Comparison of ENCODE assay signal across 9 mouse cellular contexts in genomic region chr16:85680351-85680750, GRCm38 (mm10).
DNase-seq lines count a peak whose midpoint lies in the region; ATAC-seq lines count a peak whose summit lies in the region.
"Had no signal": no experiment of that assay in that cellular context is flagged by ENCODE, and none has a peak within 500 bp of the region (broad histone marks: within the 10 kb centered on the region; RNA-seq: fewer than 3 reads in every experiment).

No protein-coding gene starts in this region.

- H3K27ac ChIP-seq in forebrain, embryonic 10.5 days: no peak overlapping the region
- H3K27ac ChIP-seq in forebrain, embryonic 16.5 days (ENCODE audit: low read length): no peak overlapping the region
- no peak overlapping the region for H3K27ac ChIP-seq in embryonic facial prominence, embryonic 10.5 days (replicated peaks)
- H3K27ac ChIP-seq in limb, embryonic 10.5 days: no peak overlapping the region
- H3K27ac ChIP-seq: liver, embryonic 15.5 days had no signal

- 56% methylated on average over 6 of the region's 6 CpGs for WGBS in forebrain, embryonic 10.5 days
- 39% methylated on average over 6 of the region's 6 CpGs for WGBS in forebrain, embryonic 16.5 days
- WGBS in embryonic facial prominence, embryonic 10.5 days: 40% methylated on average over 6 of the region's 6 CpGs
- 48% methylated on average over 6 of the region's 6 CpGs for WGBS in limb, embryonic 10.5 days

- peaks cover 6% of the 10 kb centered on the region for H3K4me1 ChIP-seq in forebrain, embryonic 10.5 days
- H3K4me1 ChIP-seq in forebrain, embryonic 16.5 days (replicated peaks; ENCODE audit: control insufficient read depth, insufficient read depth, low read length): peaks cover 3% of the 10 kb centered on the region; the same call in 1 of the 2 replicates
- H3K4me1 ChIP-seq in embryonic facial prominence, embryonic 10.5 days: peaks cover 15% of the 10 kb centered on the region
- H3K4me1 ChIP-seq in limb, embryonic 10.5 days: peaks cover 8% of the 10 kb centered on the region
- H3K4me1 ChIP-seq: liver, embryonic 15.5 days had no signal

- no peak overlapping the region for H3K9ac ChIP-seq in forebrain, embryonic 16.5 days (replicated peaks; ENCODE audit: low read depth, low read length)
- H3K9ac ChIP-seq: liver, embryonic 15.5 days had no signal

- H3K36me3 ChIP-seq in forebrain, embryonic 10.5 days (replicated peaks): no peaks in the 10 kb centered on the region
- H3K36me3 ChIP-seq in forebrain, embryonic 16.5 days (ENCODE audit: control insufficient read depth, insufficient read depth): no peaks in the 10 kb centered on the region
- H3K36me3 ChIP-seq in embryonic facial prominence, embryonic 10.5 days (replicated peaks): no peaks in the 10 kb centered on the region
- no peaks in the 10 kb centered on the region for H3K36me3 ChIP-seq in limb, embryonic 10.5 days
- H3K36me3 ChIP-seq: liver, embryonic 15.5 days had no signal

- no peak for ATAC-seq in forebrain, embryonic 16.5 days
- ATAC-seq in CD4-positive, CD25-positive, alpha-beta regulatory T cell, adult 4 months: no peak

- H3K4me3 ChIP-seq in forebrain, embryonic 10.5 days: no peak overlapping the region
- no peak overlapping the region for H3K4me3 ChIP-seq in forebrain, embryonic 16.5 days (replicated peaks; ENCODE audit: low read length)
- H3K4me3 ChIP-seq in embryonic facial prominence, embryonic 10.5 days: no peak overlapping the region
- no peak overlapping the region for H3K4me3 ChIP-seq in limb, embryonic 10.5 days
- H3K4me3 ChIP-seq: liver, embryonic 15.5 days had no signal

- H3K9me3 ChIP-seq in forebrain, embryonic 10.5 days: no peaks in the 10 kb centered on the region
- no peaks in the 10 kb centered on the region for H3K9me3 ChIP-seq in forebrain, embryonic 16.5 days (ENCODE audit: control insufficient read depth, low read length)
- no peaks in the 10 kb centered on the region for H3K9me3 ChIP-seq in embryonic facial prominence, embryonic 10.5 days
- no peaks in the 10 kb centered on the region for H3K9me3 ChIP-seq in limb, embryonic 10.5 days (replicated peaks)
- H3K9me3 ChIP-seq: liver, embryonic 15.5 days had no signal

- H3K4me2 ChIP-seq in forebrain, embryonic 16.5 days (ENCODE audit: low read length): no peak overlapping the region
- H3K4me2 ChIP-seq: liver, embryonic 15.5 days had no signal

- no peaks in the 10 kb centered on the region for H3K27me3 ChIP-seq in forebrain, embryonic 10.5 days (ENCODE audit: poor library complexity, severe bottlenecking)
- no peaks in the 10 kb centered on the region for H3K27me3 ChIP-seq in forebrain, embryonic 16.5 days (replicated peaks; ENCODE audit: control insufficient read depth, insufficient read depth, low read length)
- H3K27me3 ChIP-seq in embryonic facial prominence, embryonic 10.5 days (replicated peaks; ENCODE audit: low read depth, poor library complexity, severe bottlenecking): no peaks in the 10 kb centered on the region
- H3K27me3 ChIP-seq in limb, embryonic 10.5 days (ENCODE audit: low read depth, poor library complexity, severe bottlenecking): no peaks in the 10 kb centered on the region
- H3K27me3 ChIP-seq: liver, embryonic 15.5 days had no signal

- peak; percentile 17 for DNase-seq in forebrain, embryonic 10.5 days (ENCODE audit: extremely low spot score, low spot score)
- peak; percentile 12 for DNase-seq in ES-CJ7 (ENCODE audit: low read depth, low spot score)
- DNase-seq in embryonic facial prominence, embryonic 10.5 days (ENCODE audit: low spot score): peak; percentile 72
- peak; percentile 37 for DNase-seq in limb, embryonic 10.5 days (ENCODE audit: low spot score)
- no peak for DNase-seq in frontal cortex, postnatal 25 days (ENCODE audit: low spot score in 2 of 2)
- DNase-seq in layer of hippocampus, adult 8-10 months (ENCODE audit: low spot score in 2 of 2): no peak

Comparison
In these comparisons a context has a peak if more than half of its experiments do, and no peak if none do; other contexts are left out.
1. DNase-seq: peak in forebrain, embryonic 10.5 days (single experiment), ES-CJ7 (single experiment), embryonic facial prominence, embryonic 10.5 days (single experiment) and limb, embryonic 10.5 days (single experiment); none in frontal cortex, postnatal 25 days (0 of 2) and layer of hippocampus, adult 8-10 months (0 of 2).